Mouse (Mus musculus): Measurements from ENCODE around the gene Dock7.

The Dock7 gene

DNA sequence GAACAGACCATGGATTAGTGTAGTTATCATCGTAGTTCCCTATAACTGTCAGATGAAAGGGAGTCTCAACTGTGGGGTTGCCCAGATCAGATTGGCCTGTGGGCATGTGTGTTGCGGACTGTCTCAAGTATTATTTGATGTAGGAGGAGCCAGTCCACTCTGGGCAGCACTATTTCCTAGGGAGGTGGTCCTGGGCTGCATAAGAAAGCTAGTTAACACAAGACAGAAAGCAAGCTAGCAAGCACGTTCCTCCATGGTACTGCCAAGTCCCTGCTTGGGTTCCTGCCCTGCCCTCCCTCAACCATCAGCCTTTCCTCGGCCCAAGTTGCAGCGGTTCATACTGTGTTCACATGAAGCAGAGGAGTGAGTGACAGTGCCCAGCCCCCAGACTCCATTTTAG lies 210.5 kb downstream of the Dock7 start:
- DNase-seq (ENCODE audit: low spot score): no peak

DNA sequence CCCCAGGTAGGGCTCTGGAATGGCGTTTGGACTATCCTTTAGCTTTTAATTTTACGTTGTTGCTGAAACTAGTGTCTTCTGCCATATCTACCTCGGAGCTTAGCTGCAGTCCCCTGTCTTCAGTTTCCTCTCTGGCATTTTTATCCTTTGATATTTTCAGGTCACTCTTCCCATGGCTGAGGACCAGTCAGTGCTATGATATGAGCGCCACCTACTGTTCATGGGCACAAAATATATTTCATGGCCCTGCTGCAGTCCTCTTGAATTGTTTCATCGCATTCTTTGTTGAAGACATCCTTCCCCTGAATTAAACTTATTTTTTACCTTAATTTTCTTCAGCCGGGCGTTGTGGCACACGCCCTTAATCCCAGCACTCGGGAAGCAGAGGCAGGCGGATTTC lies 233.6 kb downstream of the Dock7 start:
- DNase-seq (ENCODE audit: low spot score): peak; percentile 49

All from testis, postnatal 10 days (tissue).